Mouse (Mus musculus) erythroid progenitor cell, adult 5-6 weeks (primary cell): ENCODE measurements around the gene Bex1. TPM values are rescaled to one million over a fixed set of nuclear protein-coding genes. Genes with fewer than 3 reads are reported as not detected.

ENCODE experiments used
- ATAC-seq: replicated peaks from 2 replicates; pipeline ENCODE4 v1.8.0; 2016; ENCODE audit warnings: moderate number of reproducible peaks, mild to moderate bottlenecking, moderate TSS enrichment, inconsistent platforms; ENCODE audit not compliant: poor library complexity, low FRiP score, severe bottlenecking
- total RNA-seq, 2 experiments: library from RNA; stranded (forward) in 1 of 2; stranded (reverse) in 1 of 2; fragments of 150-400 nt in 1 of 2; fragments of 186-747, 209-891 nt in 1 of 2; gene quantifications; 2 replicates each; pipeline versions ENCODE4 v1.2.3 to v1.2.4; 2015 to 2017; ENCODE audit warnings: low replicate concordance in 2 of 2

The Bex1 gene
- 1.3 TPM in 1 of 2 replicates, not detected in the other for total RNA-seq (2015; ENCODE audit: low replicate concordance)
- not detected in 2 replicates for total RNA-seq (2017; ENCODE audit: low replicate concordance)

DNA sequence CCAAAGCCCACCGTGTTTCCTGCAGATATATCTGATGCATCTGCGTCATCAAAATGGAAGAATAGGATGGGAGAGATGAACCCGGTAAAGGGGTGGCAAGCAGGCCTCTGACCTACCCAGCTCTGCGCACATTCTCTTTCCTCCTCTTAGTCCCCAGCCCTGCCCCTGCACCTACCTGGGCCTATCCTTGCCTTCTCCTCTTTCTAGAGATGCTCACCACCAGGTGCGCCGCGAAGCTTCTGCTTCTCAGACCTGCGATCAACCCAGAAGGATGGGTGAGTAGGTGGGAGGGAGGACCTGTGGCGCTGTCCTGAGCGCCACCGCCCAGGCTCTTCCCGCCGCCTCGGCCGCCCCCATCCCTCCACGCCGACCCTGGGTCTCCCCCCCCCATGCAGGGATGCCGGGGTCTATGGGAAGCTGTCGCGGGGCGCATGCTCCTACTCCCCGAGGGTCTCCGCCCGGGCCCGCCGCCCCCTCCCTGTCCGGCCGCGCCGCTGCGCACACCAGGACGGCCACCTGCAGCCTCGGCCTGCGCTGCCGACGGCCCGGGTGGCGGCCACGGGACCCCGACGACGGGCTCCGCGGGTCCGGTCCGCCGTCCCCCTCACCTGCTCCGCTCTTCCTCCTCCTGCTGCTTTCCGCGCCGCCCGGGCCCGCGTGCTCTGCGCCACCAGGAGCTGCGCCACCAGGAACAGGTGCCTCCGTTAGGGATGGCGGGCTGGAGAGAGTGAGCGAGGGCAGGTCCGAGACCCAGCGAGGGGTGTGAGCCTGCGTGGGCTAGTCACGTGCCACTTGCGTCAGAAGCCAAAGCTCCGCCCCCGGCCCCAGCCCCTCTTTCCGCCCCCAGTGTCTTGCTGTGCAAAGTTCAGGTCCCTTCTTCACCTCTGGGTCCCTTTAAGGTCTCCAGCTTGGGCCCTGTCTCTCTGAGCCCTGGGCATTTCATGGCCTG is at the start of gene Bex1, which contains the start of gene Tceal7:
TSS of gene Bex1 (minus strand) at position 785 of the 949 bp plus-strand sequence.
TSS of gene Tceal7 (plus strand) at position 51 of the 949 bp plus-strand sequence.
- ATAC-seq: peak; percentile 95

DNA sequence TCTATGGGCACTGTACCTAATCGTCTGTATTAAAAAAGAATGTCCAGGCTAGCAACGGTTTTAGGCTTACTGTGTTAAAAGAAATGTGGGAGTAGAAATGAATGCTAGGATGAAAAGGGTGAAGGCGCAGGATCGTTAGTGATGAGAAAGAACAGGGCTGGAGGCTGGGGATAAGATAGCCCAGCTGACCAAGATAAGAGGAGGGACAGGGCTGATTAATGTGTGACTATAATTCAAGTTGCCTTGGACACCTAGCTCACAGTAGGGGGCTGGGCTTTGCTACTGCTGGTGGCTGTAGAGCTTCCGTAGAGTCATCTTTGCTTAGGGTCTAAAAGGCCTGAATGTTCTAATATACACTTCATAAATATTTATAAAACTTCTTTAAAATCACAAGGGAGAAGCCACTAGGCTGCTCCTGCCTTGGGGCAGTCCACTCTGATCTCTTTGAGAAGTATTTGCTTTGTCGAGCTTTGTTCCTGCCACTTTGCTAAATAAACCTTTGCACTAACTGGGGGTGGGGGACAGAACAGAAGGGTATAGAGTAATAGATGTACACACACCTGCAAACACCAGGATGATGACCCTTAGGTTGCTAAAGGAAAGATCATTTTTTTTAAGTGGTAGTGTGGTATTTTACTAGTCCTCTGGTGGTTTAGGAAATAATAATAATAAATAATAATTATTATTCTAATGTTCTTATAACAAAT is 36.9 kb upstream of the Bex1 start:
- ATAC-seq: peak; percentile 52; the same call in 1 of the 2 replicates

DNA sequence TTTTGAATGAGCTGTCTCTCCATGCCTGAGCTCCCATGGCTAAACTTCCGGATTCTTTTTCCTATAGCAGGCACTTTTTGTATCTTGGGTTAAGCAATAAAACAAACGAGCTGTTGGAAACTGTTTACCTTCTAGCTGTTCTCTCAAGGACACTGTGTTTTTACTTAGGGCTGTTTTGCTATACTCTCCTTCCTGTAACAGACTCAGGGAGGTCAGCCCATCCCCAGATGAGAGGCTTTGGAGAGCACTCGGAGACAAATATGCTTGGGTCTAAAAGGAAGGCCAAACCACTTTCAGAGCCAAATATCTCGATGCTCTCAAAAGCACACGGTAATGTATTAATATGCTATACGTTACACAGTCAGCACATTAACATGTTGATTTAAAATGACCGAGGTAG is 34.4 kb upstream of the Bex1 start:
- no peak for ATAC-seq

DNA sequence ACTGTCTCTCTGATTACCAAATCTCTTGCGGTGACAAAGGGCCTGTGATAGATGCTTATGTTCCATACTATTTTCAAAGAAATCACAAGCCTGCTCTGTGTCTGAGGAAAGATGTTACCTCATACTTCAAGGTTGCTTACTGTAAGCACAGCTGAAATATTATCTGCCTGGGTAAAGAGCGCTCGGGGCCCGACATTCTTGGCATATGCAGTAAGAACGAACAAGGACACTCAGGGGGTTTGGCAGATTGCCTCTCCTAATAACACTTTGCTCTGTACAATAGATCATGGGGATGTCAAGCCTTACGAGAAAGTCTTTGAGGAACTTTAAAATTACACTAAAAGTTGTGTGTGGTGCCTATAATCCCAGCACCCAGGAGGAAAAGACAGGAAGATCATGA is 33.5 kb upstream of the Bex1 start:
- ATAC-seq: no peak

DNA sequence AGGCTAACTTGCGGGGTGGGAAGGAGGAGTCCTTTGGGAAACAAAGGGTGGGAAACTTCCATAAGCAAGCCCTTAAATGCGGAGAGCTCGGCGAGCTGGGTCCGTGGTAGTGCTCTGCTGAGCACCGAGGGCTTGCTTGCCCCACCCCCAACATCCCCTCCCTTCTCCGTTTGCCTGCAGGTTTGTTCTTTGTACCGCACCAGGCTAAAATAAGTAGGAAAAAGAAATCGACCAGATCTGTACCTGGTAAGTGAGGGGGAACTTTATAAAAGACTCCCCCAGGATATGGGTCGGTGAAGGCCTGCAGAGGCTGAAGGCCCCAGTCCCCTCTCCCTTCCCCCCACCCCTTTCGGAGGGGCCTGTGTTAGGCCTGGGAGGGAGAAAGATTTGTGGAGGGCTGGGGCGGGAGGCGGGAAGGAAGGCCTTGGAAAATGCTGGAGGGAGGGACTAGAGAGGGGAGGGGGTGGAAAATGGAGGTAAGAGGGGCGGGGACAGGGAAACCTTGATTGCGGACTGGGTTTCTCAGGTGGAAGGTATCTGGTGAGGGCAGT is 30.3 kb upstream of the Bex1 start:
- peak; percentile 62 for ATAC-seq

DNA sequence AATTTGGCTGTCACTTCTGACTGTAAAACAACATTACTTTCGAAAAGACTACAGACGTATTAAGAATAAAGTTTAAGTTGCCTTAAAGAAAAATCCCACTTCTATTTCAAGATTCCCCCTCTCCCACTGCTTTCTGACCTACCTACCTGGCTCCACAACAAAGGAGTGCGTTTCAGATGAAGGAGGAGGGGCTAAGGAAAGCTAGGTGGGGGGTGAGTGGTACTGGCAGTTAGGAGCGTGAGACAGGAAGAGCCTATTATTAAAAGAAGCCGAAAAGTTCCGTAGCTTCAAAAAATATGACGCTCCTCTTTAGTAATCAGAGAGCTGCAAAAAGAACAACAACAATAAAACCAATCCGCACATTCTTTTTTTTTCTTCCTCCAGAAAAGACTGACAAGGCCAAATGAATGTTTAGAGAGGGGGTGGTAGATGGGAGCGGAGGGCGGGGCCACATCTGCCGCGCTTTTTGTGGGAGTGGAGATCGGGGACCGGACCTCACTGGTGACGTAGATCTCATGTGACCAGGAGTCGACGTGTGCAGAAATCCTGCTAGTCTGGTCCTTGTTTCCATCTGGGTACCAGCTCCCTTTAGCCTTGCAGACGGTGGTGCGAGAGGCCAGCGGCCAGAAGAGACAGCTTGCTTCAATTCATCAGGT is 29.4 kb upstream of the Bex1 start, which contains the start of gene Tceal9:
TSS of gene Tceal9 (plus strand) at position 506 of the 656 bp plus-strand sequence.
- peak; percentile 100 for ATAC-seq

DNA sequence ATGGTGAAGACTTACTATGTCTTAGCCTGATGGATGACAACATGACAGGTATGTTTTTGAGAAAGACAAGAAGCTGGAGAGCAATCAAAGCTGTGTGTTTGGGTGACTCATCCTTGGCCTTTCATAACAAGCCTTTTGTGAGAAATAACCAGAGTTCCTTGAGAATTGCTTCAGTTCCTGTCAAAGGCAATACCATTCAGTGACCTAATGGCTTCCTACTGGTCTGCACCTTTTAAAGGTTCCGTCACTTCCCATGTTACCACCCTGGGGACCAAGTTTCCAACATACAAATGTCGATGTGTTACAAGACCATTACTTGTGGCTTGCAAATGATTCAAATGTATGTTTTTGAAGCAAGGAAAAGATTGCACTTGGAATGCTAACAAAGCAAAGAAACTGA is 27.9 kb upstream of the Bex1 start:
- no peak for ATAC-seq

DNA sequence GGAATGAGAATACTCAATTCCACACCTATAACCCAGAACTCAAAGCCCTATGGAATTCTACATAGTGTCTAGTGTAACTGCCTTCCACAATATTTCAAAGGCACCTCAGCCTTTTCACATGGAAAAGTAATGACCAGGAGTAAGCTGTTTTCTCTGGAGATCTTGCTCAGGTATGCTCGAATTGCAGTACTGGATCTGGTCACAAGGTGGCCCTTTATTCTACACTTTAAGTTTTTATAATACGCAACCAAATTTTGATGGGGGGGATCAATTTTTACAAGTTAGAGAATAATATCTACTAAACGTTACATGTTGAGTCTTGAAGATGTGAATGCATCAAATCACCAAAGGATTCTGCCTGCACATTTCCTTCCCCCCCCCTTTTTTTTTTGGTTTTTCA is 22.8 kb upstream of the Bex1 start:
- no peak for ATAC-seq

DNA sequence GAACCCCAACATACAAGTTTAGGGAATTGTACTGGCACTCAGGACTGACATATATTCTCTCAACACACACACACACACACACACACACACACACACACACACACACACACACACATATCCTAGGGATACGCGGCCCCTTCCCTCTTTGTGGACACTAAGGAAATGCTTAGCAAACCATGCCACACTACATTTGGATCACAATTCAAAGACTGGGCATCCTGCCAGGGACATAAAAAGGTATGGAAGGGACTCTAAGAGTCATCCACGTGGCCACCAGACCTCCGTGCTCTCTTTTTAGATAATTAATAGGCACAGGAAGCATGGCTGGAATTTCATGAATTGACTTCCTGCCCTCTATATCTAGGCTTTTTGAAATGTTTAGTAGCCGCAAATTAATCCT is 12.5 kb upstream of the Bex1 start:
- ATAC-seq: no peak

DNA sequence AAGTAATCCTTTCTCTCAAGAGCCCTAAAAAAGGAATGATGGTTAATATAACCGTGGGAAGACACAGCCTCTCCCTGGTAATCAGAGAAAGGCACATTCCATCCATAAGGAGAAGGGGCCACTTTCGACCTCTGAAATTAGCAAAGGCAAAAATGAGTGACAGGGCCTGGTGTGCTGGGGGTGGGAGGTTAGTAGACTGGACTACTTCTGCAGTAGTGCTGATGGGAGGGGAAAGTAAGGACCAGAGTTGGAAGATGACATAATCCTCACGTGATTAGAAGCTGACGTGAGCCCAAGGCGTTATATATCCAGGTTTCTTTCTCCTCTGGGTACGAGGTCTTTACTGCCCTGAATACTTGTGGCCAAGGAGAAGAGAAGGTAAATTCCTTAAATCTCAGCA is 8.4 kb upstream of the Bex1 start:
- no peak for ATAC-seq

DNA sequence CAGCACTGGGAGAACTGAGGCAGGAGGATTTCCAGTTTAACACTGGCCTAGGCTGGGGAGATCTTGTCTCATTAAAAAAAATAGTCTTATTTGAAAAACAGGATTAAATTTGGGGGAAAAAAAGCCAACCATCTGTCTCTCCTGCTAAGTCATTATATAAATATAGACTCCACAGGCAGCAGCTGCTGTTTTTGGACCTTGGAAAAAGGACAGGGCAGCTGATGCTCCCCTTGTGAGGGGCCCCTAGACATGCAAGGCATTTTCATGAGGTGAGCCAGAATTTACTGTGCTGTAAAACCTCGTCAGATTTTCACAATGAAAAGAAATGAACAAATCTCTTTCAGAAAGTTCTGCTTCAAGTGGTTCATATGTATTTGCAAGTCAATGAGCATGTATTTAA is 990 bp upstream of the Bex1 start:
- ATAC-seq: no peak

DNA sequence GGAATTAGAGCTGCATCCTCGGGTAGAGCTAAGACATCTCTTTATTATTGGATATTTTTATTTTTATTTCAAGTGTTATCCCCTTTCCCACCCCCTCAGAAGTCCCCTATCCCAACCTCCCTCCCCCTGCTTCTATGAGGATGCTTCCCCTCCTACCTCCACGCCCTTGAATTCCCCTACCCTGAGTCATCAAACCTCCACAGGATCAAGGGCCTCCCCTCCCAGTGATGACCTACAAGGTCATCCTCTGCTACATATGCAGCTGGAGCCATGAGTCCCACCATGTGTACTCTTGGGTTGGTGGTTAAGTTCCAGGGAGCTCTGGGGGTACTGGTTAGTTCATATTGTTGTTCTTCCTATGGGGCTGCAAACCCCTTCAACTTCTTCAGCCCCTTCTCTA is 1.9 kb downstream of the Bex1 start:
- ATAC-seq: no peak

DNA sequence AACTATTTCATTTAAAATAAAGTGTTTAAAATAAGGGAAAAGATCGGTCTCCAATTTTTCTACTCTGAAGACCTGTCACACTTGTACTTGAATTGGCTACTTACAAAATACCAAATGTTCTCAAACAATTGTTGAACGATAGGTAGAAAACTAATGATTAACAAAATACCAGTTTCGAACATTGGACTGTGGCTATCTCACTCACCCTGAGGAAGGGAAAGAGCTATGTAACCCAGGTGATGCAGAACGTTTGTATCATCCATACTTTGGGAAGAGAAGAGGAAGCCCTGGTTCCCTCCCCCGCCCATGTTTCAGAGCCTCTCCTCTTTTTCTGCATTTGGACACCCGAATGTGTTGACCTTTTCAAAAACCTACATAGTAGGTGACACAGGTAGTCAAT is 10.9 kb downstream of the Bex1 start:
- ATAC-seq: no peak

DNA sequence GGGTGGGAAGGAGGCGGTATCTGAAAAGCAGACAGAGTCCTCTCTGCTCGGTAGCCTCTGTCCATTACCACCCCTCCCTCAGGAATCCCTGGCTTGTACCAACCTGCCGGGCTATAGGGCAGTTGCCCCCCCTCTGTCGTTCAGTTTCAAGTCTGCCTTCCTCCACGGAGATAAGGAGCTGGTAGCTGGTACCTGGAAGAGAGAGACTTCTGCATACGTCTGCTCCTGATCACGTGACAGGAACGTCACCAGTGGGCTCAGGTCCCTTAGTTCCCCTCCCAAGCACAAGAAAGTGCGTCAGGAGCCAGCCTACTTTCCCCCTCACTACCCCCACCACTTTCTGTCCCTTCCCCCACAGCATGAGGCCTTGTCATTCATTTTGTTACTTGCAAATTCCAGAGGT is 11.6 kb downstream of the Bex1 start, which contains the start of gene Tceal5:
TSS of gene Tceal5 (minus strand) at position 213 of the 403 bp plus-strand sequence.
- ATAC-seq: no peak

DNA sequence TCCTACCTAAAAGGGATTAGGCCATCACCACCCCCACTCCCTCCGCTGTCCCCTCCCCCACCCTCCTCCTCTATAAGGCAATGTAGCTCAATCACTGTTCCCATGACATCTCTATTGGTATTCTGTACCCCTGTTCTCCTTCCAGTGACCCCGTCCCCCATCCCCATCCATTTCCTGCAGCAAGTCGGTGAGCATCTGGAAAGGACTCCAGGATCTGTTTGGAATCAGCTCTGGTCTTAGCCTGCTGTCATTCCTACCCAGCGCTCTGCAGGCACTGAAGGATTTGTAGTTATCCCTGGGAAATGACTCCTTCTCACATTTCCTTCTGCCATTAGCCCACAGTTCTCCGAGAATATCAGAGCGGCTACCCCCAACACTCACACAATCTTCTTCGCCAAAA is 12.1 kb downstream of the Bex1 start:
- ATAC-seq: no peak

DNA sequence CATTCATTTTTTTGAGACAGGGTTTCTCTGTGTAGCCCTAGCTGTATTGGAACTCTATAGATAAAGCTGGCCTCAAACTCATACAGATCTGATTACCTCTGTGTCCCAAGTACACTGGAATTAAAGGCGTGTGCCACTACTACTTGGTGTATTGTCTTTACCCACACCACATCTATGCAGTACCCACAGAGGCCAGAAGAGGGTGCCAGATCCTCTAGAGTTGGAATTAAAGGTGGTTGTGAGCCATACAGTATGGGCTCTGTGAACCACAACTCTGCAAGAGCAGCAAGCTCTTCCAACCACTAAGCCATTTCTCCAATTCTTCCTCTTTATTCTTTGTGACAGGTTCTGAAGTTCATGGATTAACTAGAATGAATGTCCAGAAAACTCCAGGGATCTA is 18.4 kb downstream of the Bex1 start:
- no peak; the same call in 1 of the 2 replicates for ATAC-seq

DNA sequence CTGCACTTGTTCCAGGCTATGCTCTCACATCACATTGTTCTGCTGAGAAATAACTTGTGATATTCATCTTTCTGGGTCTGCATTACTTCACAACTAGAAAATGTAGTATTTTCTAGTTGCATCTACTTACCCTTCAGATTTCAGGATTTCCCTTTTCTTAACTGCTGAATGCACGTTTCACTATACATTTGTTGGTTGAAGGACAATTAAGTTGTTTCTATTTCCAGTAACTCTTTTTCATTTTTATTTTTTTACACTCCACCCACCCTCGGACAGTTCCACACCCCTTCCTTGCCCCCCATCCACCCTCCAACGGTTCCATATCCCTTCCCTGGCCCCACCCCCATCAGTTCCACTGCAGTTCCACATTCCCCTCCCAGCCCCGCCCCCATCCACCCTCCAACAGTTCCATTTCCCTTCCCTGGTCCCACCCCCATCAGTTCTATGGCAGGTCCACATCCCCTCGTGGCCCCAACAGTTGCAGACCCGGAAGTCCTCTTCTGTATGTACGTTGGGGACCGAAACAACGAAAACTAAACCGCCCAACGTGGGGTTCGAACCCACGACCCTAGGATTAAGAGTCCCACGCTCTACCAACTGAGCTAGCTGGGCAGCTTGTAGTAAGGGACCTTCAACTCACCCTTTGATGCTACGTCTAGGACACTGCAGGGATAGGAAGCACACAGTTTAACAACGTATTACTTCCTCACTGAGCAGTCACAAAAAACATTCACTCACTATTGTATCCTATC is 19.9 kb downstream of the Bex1 start:
- no peak for ATAC-seq

DNA sequence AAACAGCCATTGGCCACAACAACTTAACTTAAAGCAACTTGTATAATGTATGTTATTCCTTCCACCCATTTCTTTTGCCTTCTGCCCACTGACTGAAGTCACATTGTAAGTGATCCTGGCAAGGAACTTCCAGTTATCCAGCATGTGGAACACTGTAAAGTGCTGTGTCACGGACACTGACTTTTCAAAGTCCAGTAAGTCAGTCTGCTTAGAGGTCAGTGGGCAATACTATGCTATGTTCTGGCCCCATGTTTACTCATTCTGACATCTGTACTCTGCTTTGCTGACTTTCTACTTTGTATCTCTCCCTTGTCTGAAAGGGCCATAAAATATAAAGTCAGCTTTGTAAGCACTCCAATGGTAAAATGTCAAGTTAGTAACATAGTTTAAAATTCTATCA is 32.2 kb downstream of the Bex1 start:
- no peak for ATAC-seq

DNA sequence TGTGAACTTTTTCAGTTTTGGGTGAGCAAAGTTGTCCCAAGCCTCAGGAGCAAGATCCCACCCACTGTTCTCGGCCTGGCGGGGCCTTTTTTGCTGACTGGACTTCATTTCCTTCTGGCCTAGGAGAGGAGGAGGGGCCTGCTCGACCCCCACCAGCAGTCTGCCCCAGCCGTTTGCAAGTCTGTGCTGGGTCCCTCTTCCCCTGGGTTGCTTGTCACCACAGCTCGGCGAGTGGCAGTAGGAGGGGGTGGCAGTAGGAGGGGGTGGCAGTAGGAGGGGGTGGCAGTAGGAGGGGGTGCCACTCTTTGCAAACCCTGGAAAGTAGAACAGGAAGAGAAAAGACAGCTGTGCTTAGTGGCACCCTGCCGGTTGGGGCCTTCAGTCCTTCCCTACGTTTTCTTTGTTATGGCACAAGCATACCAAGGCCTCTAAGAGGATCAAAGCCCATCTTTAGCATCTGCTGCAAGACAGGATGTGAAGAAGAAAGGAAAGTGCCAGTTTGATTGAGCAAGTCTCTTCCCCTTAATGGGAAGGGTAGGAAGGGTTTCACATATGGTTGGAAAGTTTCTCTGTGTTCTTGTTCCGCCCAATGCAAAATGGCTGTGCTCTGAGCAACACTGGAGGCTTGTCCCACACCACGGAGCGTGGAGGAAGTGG is 34.3 kb downstream of the Bex1 start:
- ATAC-seq: no peak
